Mouse (Mus musculus) left cerebral cortex, postnatal 25 days (tissue): ENCODE measurements around the gene Plg. TPM values are rescaled to one million over a fixed set of nuclear protein-coding genes. Genes with fewer than 3 reads are reported as not detected.

Source experiments
- DNase-seq, 2 experiments: peaks; one replicate each; pipeline ENCODE4 v3.0.0; 2022; ENCODE audit warnings: low spot score in 2 of 2, mixed read lengths in 1 of 2
- intact Hi-C: fragments of 180-260 bp; cut with DNase I; formaldehyde crosslinking; loops from one replicate; pipeline ENCODE4 v1.15.1; 2025
- total RNA-seq, 2 experiments: library from RNA; stranded (reverse); gene quantifications; 2 replicates each; pipeline ENCODE4 v1.2.3; 2021

The Plg gene
- total RNA-seq, 2 experiments from 2014 or later = 0.11 TPM; not detected in 1

- intact Hi-C loops = no loop called here
- peak; percentile 28 to 75 for DNase-seq
These were observed 53.3 kb downstream of the Plg start for GRCm38 (mm10) chr17:12431707-12432106.

GRCm38 (mm10) chr17:12437771-12438170, 59.4 kb downstream of the Plg start:
- no peak for DNase-seq
- intact Hi-C loops = no loop called here

DNA sequence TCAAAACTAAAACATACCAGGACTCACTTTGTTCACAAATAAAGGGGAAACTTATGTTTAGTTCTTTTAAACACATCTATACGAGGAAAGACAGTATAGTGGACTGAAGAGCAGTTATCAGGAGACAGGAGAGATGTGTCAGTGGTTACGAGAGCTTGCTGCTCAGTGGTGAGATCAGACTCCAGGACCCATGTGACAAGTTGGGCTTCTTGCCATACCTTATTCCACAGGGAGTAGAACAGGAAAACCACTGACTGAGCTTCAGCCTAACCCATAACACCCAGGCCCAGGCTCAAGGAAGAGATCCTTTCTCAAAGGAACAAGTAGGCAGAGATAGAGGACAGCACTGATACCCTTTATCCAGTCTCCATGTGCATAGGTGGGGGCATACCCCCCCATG, 66.2 kb downstream of the Plg start:
- intact Hi-C loops = no loop called here
- DNase-seq = no peak

DNA sequence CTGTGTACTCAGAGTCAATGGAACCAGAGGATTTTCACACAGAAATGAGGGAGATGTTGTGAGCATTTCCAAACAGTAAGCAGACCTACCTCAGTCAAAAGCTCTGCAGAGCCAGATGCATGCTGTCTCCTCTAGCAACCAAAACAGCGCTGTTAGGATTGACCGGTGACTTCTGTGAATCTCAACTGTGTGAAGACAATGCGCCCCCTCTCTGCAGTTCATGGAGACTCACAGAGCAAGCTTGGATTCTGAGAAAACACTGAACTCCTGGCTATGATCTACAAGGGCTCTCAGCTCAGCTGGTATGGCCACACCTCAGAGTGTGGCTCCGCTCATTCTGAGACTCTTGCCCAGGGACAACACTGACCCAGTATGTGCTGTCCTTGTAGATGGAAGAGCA, 72.8 kb downstream of the Plg start:
- intact Hi-C loops = no loop called here

DNA sequence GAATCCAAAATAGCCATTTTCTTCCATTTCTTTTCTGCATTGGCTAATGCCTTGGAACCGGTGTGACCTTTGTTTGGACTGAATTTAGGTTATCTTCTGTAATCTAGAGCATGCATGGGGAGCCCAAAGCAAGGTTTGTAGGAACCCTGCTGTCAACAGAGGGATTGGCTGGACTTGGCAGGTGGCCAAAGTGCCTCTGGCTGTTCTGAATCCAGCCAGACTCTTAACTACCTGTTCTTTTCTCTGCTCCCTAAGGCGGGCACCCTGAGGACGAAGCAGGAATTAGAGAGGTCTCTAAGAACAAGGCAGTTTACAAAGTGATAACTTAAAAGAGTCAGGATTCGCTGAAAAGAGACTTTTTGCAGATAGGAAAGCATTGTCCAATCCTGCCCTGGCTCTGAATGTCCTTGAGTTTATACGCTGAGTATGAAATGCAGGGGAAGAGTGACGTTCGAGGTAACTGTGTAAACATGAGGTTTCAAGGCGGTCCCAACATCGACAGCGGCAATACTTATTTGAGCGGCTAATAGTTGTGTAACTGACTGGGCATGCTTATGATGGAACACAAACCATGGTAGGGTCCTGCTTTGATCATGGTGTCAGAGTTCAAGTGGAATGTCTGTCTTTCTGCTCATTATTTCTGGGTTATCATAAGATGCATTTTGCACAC, 74.6 kb downstream of the Plg start:
- intact Hi-C loops = no loop called here
- DNase-seq = no peak

More for the DNA sequence above, 72.8 kb downstream of the Plg start:
- no peak for DNase-seq

DNA sequence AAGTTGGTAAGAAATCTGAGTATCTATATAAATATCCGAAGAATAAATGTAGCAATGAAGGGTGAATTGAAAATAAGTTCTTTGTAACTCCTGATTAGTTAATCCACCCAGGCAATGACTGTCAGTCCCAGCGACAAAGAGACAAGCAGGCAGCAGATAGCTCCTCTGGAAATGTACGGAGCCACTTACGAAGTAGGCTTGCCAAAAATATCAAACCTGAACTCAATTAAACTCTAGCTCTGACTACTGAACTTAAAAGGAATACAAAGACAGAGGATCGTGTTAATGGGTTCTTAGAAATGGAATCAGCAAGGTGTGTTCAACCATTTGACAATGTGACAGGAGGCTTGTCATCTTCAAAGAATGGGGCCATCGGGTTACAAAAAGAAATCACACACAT, 75.3 kb downstream of the Plg start:
- intact Hi-C loops = loop anchor here (2.0 kb wide), 1 partner anchor 37 kb away; no protein-coding TSS in a partner anchor
- DNase-seq = no peak

DNA sequence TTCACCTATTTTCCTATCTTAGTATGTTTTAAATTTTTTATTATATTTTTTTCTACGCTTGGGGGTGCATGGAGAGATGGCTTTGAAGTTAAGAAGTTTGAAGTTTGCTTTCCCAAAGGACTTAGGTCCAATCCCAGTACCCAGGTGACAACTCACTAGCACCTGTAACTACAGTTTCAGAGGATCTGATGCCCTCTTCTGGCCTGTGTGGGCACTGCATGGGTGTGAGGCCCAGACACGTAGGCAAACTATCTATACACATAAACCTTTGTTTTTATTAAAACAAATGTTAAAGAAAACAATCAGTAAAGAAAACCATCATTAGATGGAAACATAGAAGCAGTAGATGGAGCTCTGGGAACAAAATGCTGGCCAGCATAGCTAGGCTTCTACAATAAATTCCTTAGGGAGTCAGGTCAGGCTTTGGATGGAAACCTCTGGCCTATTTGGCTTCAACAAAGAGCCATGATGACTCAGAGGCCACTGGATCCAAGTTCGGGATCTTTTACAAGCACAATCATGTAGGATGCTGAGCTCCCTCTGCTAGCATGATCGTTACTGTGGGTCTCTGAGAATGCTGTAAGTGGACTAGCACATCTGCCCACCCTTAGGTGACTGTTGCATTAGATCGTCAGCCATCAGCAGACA, 76.9 kb downstream of the Plg start:
- DNase-seq = peak in 1 of 2 experiments; percentile 14
- intact Hi-C loops = loop anchor here (2.0 kb wide), 1 partner anchor 38 kb away; no protein-coding TSS in a partner anchor

DNA sequence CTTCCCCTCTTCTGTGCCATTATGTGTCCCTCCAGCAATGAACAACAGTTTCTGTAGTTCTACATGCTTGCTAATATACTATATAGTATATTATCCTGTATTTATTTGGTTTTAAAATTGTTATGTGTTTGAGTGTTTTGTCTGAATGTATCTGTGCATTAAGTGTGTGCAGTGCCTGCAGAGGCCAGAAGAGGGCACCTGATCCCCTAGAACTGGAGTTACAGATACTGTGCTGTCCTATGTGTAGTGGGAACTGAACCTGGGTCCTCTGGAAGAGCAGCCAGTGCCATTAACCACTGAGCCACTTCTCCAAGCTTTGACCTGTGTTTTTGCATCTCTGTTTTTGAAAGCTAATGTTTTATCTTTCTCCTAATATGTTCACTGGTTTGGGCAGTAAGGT, 82.8 kb downstream of the Plg start:
- intact Hi-C loops = no loop called here

GRCm38 (mm10) chr17:12466501-12467000, 88.1 kb downstream of the Plg start:
- peak; percentile 9 to 70 for DNase-seq
- intact Hi-C loops = no loop called here

More for the DNA sequence above, 82.8 kb downstream of the Plg start:
- DNase-seq = no peak

DNA sequence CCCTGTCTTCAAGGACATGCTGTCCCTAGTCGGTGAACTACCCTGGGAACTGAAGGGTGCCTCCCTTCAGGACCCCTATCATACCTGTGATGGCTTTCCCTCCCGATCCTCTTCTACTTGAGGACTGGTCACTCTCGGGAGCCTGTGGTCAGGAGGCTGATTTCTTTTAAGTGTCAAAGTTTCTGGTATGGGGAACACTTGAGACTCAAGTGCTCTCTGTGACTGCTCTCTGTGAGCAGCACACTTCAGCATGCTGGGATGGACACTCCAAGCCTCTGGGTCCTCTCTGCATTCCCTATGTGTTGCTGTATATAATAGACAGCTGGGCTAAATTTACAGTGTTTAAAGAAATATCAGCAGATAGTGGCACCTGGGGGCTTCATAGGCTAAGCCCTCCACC, 89.2 kb downstream of the Plg start:
- intact Hi-C loops = no loop called here
- no peak for DNase-seq

- intact Hi-C loops = no loop called here
- no peak for DNase-seq
These were observed 90.3 kb downstream of the Plg start for GRCm38 (mm10) chr17:12468745-12469144.

Other genes starting within 250 kb of the Plg start
- gene Map3k4, start 59.8 kb upstream of the Plg start, total RNA-seq = 10 to 100 TPM; 39.4 to 44.4 TPM
- 1 to 10 TPM; 2.4 to 2.8 TPM for gene Slc22a3, start 129.1 kb downstream of the Plg start, total RNA-seq
- gene Slc22a2, start 205.5 kb downstream of the Plg start, total RNA-seq = 1 to 10 TPM in 1 of 2 experiments, under 1 TPM in 1; 0.96 to 1.1 TPM